Mouse (Mus musculus): ENCODE measurements around the gene Tango2. TPM values are rescaled to one million over a fixed set of nuclear protein-coding genes. Genes with fewer than 3 reads are reported as not detected.
A peak's percentile ranks its signal among the peaks of the same experiment; 100 is the strongest.

Gene Tango2
- total and polyA plus RNA-seq, 2 experiments from 2014 or later = 63.3 to 99.2 TPM

- Histone ChIP-seq H3K27me3 (ENCODE audit: insufficient read depth, low read length) (no peaks in the 10 kb centered on the region), H3K4me3 (ENCODE audit: low read length) (peak overlapping the region; percentile 65), H3K36me3 (ENCODE audit: insufficient read depth, low read length) (no peaks in the 10 kb centered on the region), H3K9me3 (ENCODE audit: low read length) (no peaks in the 10 kb centered on the region), H3K4me2 (ENCODE audit: low read depth, low read length) (peak overlapping the region; percentile 71), H3K4me1 (ENCODE audit: insufficient read depth, low read length) (peaks cover 24% of the 10 kb centered on the region), H3K9ac (replicated peaks; ENCODE audit: low read length) (peak overlapping the region; percentile 70), H3K27ac (peak overlapping the region; percentile 82)
- peak; percentile 92 for ATAC-seq
- no peak for TF ChIP-seq CTCF (IDR thresholded peaks at IDR 0.05; ENCODE audit: low read depth)
- under 1% methylated on average over 38 of the region's 38 CpGs for WGBS
- peak; percentile 98 for DNase-seq (ENCODE audit: low spot score)
These were observed 4.1 kb downstream of the Tango2 start for GRCm38 (mm10) chr16:18343778-18344177.

- 27% methylated on average over 9 of the region's 9 CpGs for WGBS
- H3K27ac ChIP-seq = peak overlapping the region; percentile 82
- ATAC-seq (no peak), DNase-seq (ENCODE audit: low spot score) (no peak)
- no peaks in the 10 kb centered on the region for H3K27me3 ChIP-seq (ENCODE audit: insufficient read depth, low read length)
- H3K4me3 ChIP-seq (ENCODE audit: low read length) = peak overlapping the region; percentile 65
- no peaks in the 10 kb centered on the region for H3K36me3 ChIP-seq (ENCODE audit: insufficient read depth, low read length)
- 0 out of 2 replicates have a peak, but pooled peaks have one; percentile 9 for TF ChIP-seq CTCF (IDR thresholded peaks at IDR 0.05; ENCODE audit: low read depth)
- peaks cover 24% of the 10 kb centered on the region for H3K4me1 ChIP-seq (ENCODE audit: insufficient read depth, low read length)
- H3K9ac ChIP-seq (replicated peaks; ENCODE audit: low read length) = peak overlapping the region; percentile 70
- H3K4me2 ChIP-seq (ENCODE audit: low read depth, low read length) = peak overlapping the region; percentile 71
- no peaks in the 10 kb centered on the region for H3K9me3 ChIP-seq (ENCODE audit: low read length)
These were observed 5.0 kb downstream of the Tango2 start for GRCm38 (mm10) chr16:18342650-18343570.

- Histone ChIP-seq H3K4me2 (ENCODE audit: low read depth, low read length) (0 out of 2 replicates have a peak overlapping the region, but pooled peaks have one; percentile 71), H3K9ac (replicated peaks; ENCODE audit: low read length) (no peak overlapping the region), H3K4me3 (ENCODE audit: low read length) (no peak overlapping the region), H3K27ac (no peak overlapping the region), H3K4me1 (ENCODE audit: insufficient read depth, low read length) (peaks cover 24% of the 10 kb centered on the region), H3K9me3 (ENCODE audit: low read length) (no peaks in the 10 kb centered on the region), H3K36me3 (ENCODE audit: insufficient read depth, low read length) (no peaks in the 10 kb centered on the region), H3K27me3 (ENCODE audit: insufficient read depth, low read length) (no peaks in the 10 kb centered on the region)
- no peak for TF ChIP-seq CTCF (IDR thresholded peaks at IDR 0.05; ENCODE audit: low read depth)
- 89% methylated on average over 2 of the region's 2 CpGs for WGBS
- DNase-seq (ENCODE audit: low spot score) (no peak), ATAC-seq (no peak)
These were observed 5.8 kb downstream of the Tango2 start for GRCm38 (mm10) chr16:18342076-18342475.

GRCm38 (mm10) chr16:18341605-18342004 is 6.3 kb downstream of the Tango2 start:
- WGBS = 91% methylated on average over 8 of the region's 8 CpGs
- no peak overlapping the region for H3K9ac ChIP-seq (replicated peaks; ENCODE audit: low read length)
- no peak for TF ChIP-seq CTCF (IDR thresholded peaks at IDR 0.05; ENCODE audit: low read depth)
- no peaks in the 10 kb centered on the region for H3K36me3 ChIP-seq (ENCODE audit: insufficient read depth, low read length)
- H3K4me3 ChIP-seq (ENCODE audit: low read length) = no peak overlapping the region
- no peak for ATAC-seq
- peaks cover 20% of the 10 kb centered on the region for H3K4me1 ChIP-seq (ENCODE audit: insufficient read depth, low read length)
- no peaks in the 10 kb centered on the region for H3K9me3 ChIP-seq (ENCODE audit: low read length)
- H3K27me3 ChIP-seq (ENCODE audit: insufficient read depth, low read length) = no peaks in the 10 kb centered on the region
- DNase-seq (ENCODE audit: low spot score) = no peak
- H3K4me2 ChIP-seq (ENCODE audit: low read depth, low read length) = no peak overlapping the region; the same call in 1 of the 2 replicates
- no peak overlapping the region for H3K27ac ChIP-seq

- H3K27ac ChIP-seq = no peak overlapping the region
- DNase-seq (ENCODE audit: low spot score) = peak; percentile 32
- WGBS = 25% methylated on average over 1 of the region's 1 CpGs
These were observed 8.0 kb downstream of the Tango2 start for GRCm38 (mm10) chr16:18339866-18340265.

GRCm38 (mm10) chr16:18337261-18337660 is 10.6 kb downstream of the Tango2 start:
- ATAC-seq (no peak), DNase-seq (ENCODE audit: low spot score) (no peak)
- no peak for TF ChIP-seq CTCF (IDR thresholded peaks at IDR 0.05; ENCODE audit: low read depth)
- Histone ChIP-seq H3K4me3 (ENCODE audit: low read length) (no peak overlapping the region), H3K36me3 (ENCODE audit: insufficient read depth, low read length) (no peaks in the 10 kb centered on the region; the same call in 1 of the 2 replicates), H3K9ac (replicated peaks; ENCODE audit: low read length) (no peak overlapping the region), H3K4me1 (ENCODE audit: insufficient read depth, low read length) (peaks cover 5% of the 10 kb centered on the region; the same call in 1 of the 2 replicates), H3K4me2 (ENCODE audit: low read depth, low read length) (no peak overlapping the region), H3K27me3 (ENCODE audit: insufficient read depth, low read length) (no peaks in the 10 kb centered on the region), H3K27ac (no peak overlapping the region), H3K9me3 (ENCODE audit: low read length) (no peaks in the 10 kb centered on the region)
- WGBS = 88% methylated on average over 4 of the region's 4 CpGs

More at GRCm38 (mm10) chr16:18339866-18340265, 8.0 kb downstream of the Tango2 start:
- Histone ChIP-seq H3K27me3 (ENCODE audit: insufficient read depth, low read length) (no peaks in the 10 kb centered on the region), H3K4me1 (ENCODE audit: insufficient read depth, low read length) (peaks cover 19% of the 10 kb centered on the region), H3K36me3 (ENCODE audit: insufficient read depth, low read length) (no peaks in the 10 kb centered on the region), H3K4me3 (ENCODE audit: low read length) (no peak overlapping the region), H3K9me3 (ENCODE audit: low read length) (no peaks in the 10 kb centered on the region), H3K9ac (replicated peaks; ENCODE audit: low read length) (no peak overlapping the region), H3K4me2 (ENCODE audit: low read depth, low read length) (no peak overlapping the region)
- no peak for TF ChIP-seq CTCF (IDR thresholded peaks at IDR 0.05; ENCODE audit: low read depth)
- ATAC-seq = no peak
